Mouse (Mus musculus): ENCODE data around the gene Mcm9.

The Mcm9 gene

GRCm38 (mm10) chr10:53580137-53580536 is 50.1 kb downstream of the Mcm9 start:
- DNase-seq (ENCODE audit: low spot score in 2 of 2): no peak

- no peak for DNase-seq (ENCODE audit: low spot score in 2 of 2)
Measured at GRCm38 (mm10) chr10:53568531-53568930, 61.7 kb downstream of the Mcm9 start.

GRCm38 (mm10) chr10:53565538-53565937 is 64.7 kb downstream of the Mcm9 start:
- DNase-seq (ENCODE audit: low spot score in 2 of 2): no peak

- DNase-seq (ENCODE audit: low spot score in 2 of 2): no peak
Measured at GRCm38 (mm10) chr10:53562001-53562400, 68.2 kb downstream of the Mcm9 start.

GRCm38 (mm10) chr10:53537596-53537995 is 92.6 kb downstream of the Mcm9 start:
- no peak for DNase-seq (ENCODE audit: low spot score in 2 of 2)

GRCm38 (mm10) chr10:53532297-53532696 is 97.9 kb downstream of the Mcm9 start:
- no peak for DNase-seq (ENCODE audit: low spot score in 2 of 2)

GRCm38 (mm10) chr10:53527838-53528773 is 102.1 kb downstream of the Mcm9 start:
- DNase-seq (ENCODE audit: low spot score in 2 of 2): peak; percentile 29 to 62

- DNase-seq (ENCODE audit: low spot score in 2 of 2): no peak
Measured at GRCm38 (mm10) chr10:53527344-53527743, 102.9 kb downstream of the Mcm9 start.

GRCm38 (mm10) chr10:53526350-53526749 is 103.9 kb downstream of the Mcm9 start:
- no peak for DNase-seq (ENCODE audit: low spot score in 2 of 2)

GRCm38 (mm10) chr10:53525265-53525976 is 104.8 kb downstream of the Mcm9 start:
- DNase-seq (ENCODE audit: low spot score in 2 of 2): no peak

GRCm38 (mm10) chr10:53519068-53519954 is 110.9 kb downstream of the Mcm9 start:
- DNase-seq (ENCODE audit: low spot score in 2 of 2): no peak

- peak in 1 of 2 experiments; percentile 53 for DNase-seq (ENCODE audit: low spot score in 2 of 2)
Measured at GRCm38 (mm10) chr10:53518599-53518913, 111.7 kb downstream of the Mcm9 start.

GRCm38 (mm10) chr10:53517770-53518598 is 112.3 kb downstream of the Mcm9 start:
- DNase-seq (ENCODE audit: low spot score in 2 of 2): no peak

GRCm38 (mm10) chr10:53512491-53512890 is 117.7 kb downstream of the Mcm9 start:
- no peak for DNase-seq (ENCODE audit: low spot score in 2 of 2)

- DNase-seq (ENCODE audit: low spot score in 2 of 2): no peak
Measured at GRCm38 (mm10) chr10:53509158-53509773, 121.0 kb downstream of the Mcm9 start.

GRCm38 (mm10) chr10:53508676-53509075 is 121.6 kb downstream of the Mcm9 start:
- DNase-seq (ENCODE audit: low spot score in 2 of 2): no peak

GRCm38 (mm10) chr10:53505526-53505925 is 124.7 kb downstream of the Mcm9 start:
- DNase-seq (ENCODE audit: low spot score in 2 of 2): no peak

GRCm38 (mm10) chr10:53505069-53505468 is 125.2 kb downstream of the Mcm9 start:
- no peak for DNase-seq (ENCODE audit: low spot score in 2 of 2)

GRCm38 (mm10) chr10:53502875-53503816 is 127.1 kb downstream of the Mcm9 start:
- DNase-seq (ENCODE audit: low spot score in 2 of 2): no peak

All from spleen, postnatal 4 days (tissue).